Mouse (Mus musculus) midbrain, embryonic 12.5 days (tissue): Measurements from ENCODE around the gene Spg11. TPM values are rescaled to one million over a fixed set of nuclear protein-coding genes. Genes with fewer than 3 reads are reported as not detected.
A peak's percentile ranks its signal among the peaks of the same experiment; 100 is the strongest.
"Not testable (repeated sequence)": the region's sequence is repeated elsewhere in the genome, so short reads cannot be mapped to it uniquely, and the experiment has no call there.

ENCODE experiments used
- ATAC-seq: fragments of 200-750 bp; cut with Nextera tagmentation; 2 replicates; pipeline ENCODE4 v1.8.0; 2017; ENCODE audit warnings: low read depth, moderate TSS enrichment, moderate library complexity; ENCODE audit not compliant: low FRiP score
- H3K27ac ChIP-seq: fragments of 300-500 bp; sonication (generic); replicated peaks from 2 replicates; pipeline ENCODE4 v1.5.1; 2016; ENCODE audit warnings: mild to moderate bottlenecking
- H3K27me3 ChIP-seq: fragments of 300-500 bp; sonication (generic); 2 replicates; pipeline ENCODE4 v1.6.1; 2016; ENCODE audit warnings: mild to moderate bottlenecking
- H3K36me3 ChIP-seq: fragments of 300-500 bp; sonication (generic); 2 replicates; pipeline ENCODE4 v1.6.1; 2016
- H3K4me1 ChIP-seq: fragments of 300-500 bp; sonication (generic); 2 replicates; pipeline ENCODE4 v1.6.1; 2016
- H3K4me2 ChIP-seq: fragments of 300-500 bp; sonication (generic); replicated peaks from 2 replicates; pipeline ENCODE4 v1.6.1; 2016; ENCODE audit warnings: mild to moderate bottlenecking, moderate library complexity
- H3K4me3 ChIP-seq: fragments of 300-500 bp; sonication (generic); 2 replicates; pipeline ENCODE4 v1.5.1; 2016; ENCODE audit warnings: mild to moderate bottlenecking
- H3K9ac ChIP-seq: fragments of 300-500 bp; sonication (generic); replicated peaks from 2 replicates; pipeline ENCODE4 v1.6.1; 2016; ENCODE audit warnings: mild to moderate bottlenecking, moderate library complexity
- H3K9me3 ChIP-seq: fragments of 300-500 bp; sonication (generic); 2 replicates; pipeline ENCODE4 v1.6.1; 2016; ENCODE audit warnings: mild to moderate bottlenecking
- WGBS: fragments of 180-500 bp; shearing (Covaris S2); methylation state at CpG from one replicate; pipeline ENCODE4 v1.1.7; 2016; 5-methylcytosine and 5-hydroxymethylcytosine counted together
- microRNA-seq: library from miRNA; unstranded; fragments of <30 nt; microRNA quantifications from one replicate; pipeline ENCODE4, GENCODE M21; 2017
- polyA plus RNA-seq: library from polyadenylated mRNA; unstranded; fragments of >200 nt; fragmentation: Nextera tagmentation; extraction: Ambion mirVana; gene quantifications from 2 replicates; pipeline ENCODE4 v1.2.1, GENCODE M21; 2016

Gene Spg11
- polyA plus RNA-seq, 1 experiment from 2014 or later, result 16.4 TPM

DNA sequence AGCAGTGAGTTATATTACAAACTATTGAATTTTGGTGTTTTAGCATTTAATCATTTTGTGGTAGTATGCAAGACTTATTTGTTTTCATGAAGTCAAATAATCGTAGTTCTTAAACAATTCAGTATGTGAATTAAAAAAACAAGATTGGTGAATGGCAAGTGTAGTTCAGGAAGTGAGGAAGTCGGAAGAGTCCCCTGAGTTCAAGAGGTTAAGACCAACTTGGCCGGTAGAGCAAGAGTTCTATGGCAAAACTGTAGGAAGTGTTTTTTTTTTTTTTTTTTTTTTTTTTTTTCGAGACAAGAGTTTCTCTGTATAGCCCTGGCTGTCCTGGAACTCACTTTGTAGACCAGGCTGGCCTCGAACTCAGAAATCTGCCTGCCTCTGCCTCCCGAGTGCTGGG lies 86.2 kb downstream of the Spg11 start:
- peaks cover 9% of the 10 kb centered on the region; the same call in 1 of the 2 replicates for H3K36me3 ChIP-seq

DNA sequence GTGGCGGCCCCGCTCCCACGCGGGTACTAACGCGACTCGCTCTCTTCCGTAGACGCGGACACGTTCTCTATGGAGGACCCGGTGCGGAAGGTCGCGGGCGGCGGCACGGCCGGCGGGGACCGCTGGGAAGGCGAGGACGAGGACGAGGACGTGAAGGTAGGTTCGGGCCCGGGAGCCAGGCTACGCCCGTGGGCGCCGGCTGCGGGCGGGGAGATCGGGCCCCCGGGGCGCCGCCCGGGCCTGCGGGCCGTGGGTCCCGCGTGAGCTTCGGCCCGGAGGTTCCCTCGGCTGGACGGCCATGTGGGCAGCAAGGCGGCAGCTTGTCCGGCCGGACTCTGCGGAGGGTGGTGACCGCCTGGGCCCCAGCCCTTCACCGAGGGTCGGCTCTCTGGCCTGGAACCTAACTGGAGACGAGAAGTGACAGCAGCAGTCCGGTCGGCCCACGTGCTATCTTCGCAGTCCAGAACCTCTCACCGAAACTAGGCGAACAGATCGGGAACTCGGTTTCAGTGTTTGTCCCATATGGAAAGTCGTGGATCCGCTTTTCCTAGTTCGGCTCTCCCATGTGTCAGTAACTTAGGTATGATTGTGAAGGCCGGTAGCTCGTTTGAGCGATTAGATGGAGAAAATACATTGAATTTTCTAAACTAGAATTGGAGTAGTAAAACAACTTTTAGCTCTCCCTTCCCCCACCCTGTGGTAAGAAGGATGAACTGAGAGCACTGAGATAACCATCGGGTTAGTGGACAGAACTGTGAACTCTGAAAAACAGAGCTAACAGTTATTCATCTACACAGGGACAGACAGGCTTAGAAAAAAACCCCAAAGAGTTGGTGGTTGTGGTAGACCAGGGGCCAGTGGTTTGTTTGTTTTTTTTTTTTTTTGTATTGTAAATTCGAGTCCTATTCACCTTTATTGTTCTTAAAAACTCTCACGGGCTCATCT lies 89.2 kb downstream of the Spg11 start:
- Histone ChIP-seq H3K4me3 (peak overlapping the region; percentile 94), H3K4me1 (peaks cover 9% of the 10 kb centered on the region), H3K4me2 (peak overlapping the region; percentile 82), H3K9me3 (no peaks in the 10 kb centered on the region), H3K36me3 (no peaks in the 10 kb centered on the region), H3K9ac (peak overlapping the region; percentile 87), H3K27ac (peak overlapping the region; percentile 86), H3K27me3 (no peaks in the 10 kb centered on the region)
- WGBS, result 1% methylated on average over 71 of the region's 71 CpGs
- peak; percentile 76; the same call in 1 of the 2 replicates for ATAC-seq

More for the DNA sequence above, 86.2 kb downstream of the Spg11 start:
- H3K9me3 ChIP-seq, result no peaks in the 10 kb centered on the region
- H3K27ac ChIP-seq, result no peak overlapping the region
- no peak for ATAC-seq
- WGBS, result 94% methylated on average over 5 of the region's 6 CpGs
- H3K4me1 ChIP-seq, result peaks cover 9% of the 10 kb centered on the region
- no peaks in the 10 kb centered on the region for H3K27me3 ChIP-seq
- H3K9ac ChIP-seq, result no peak overlapping the region
- no peak overlapping the region for H3K4me2 ChIP-seq
- H3K4me3 ChIP-seq, result no peak overlapping the region

DNA sequence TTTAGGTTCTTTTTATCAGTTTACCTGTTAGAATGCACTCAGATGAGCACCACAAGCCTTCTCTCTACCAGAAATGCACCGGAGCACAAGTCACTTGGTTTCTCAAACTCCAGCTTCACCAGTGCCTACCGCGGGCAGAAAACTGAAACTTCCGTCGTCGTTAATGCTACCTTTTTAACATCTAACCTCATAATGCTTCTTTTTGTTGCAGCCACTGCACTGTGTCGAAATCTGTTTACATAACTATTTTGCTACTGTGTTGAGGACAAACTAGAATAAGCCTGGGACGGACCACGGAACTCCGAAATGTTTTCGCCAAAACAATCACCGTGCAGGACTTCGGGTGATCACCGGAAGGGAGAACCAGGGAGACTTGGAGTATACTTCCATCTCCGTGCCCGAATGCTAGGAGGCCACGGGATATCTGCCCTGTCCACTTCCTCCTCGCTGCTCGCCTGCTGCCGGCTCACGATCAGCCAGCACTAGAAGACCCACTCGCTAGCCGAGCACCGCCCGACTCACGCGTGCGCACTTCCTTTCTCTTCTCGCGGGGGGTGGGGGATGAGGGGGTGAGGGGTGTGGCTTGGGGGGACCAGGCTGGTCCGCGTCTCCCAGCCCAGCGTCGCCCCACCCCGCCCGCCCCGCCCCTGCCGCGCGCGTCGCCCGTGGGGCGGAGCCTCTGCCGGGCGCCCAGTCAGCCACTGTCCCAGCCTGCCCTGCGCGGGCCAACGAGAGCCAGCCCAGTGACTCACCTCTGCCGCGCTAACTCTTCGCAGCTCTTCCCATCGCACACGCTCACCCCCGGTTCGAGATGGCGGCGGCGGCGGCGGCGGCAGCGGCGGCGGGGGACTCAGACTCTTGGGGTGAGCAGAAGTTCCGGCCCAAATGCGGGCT lies 90.1 kb downstream of the Spg11 start, which contains the start of gene Eif3j1:
Eif3j1 (plus strand) TSS at position 685 of the 894 bp plus-strand sequence.
- WGBS, result under 1% methylated on average over 63 of the region's 67 CpGs
- ATAC-seq, result peak; percentile 100
- H3K4me2 ChIP-seq, result peak within 1 kb of the TSS; percentile 82

DNA sequence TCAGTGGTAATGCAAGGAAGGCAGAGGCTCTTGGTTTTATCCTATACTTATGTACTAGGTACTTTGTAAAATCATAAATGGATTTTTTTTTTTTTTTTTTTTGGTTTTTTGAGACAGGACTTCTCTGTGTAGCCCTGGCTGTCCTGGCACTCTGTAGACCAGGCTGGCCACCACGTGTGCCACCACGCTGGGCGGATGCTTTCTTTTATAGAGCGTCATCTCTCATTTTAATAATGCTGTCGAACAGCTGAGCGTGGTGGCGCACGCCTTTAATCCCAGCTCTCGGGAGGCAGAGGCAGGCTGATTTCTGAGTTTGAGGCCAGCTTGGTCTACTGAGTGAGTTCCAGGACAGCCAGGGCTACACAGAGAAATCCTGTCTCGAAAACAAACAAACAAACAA lies 91.1 kb downstream of the Spg11 start:
- not testable (repeated sequence) for H3K27me3 ChIP-seq, H3K27ac ChIP-seq, H3K9me3 ChIP-seq, H3K4me3 ChIP-seq, H3K36me3 ChIP-seq, H3K4me1 ChIP-seq, H3K9ac ChIP-seq, ATAC-seq
- H3K4me2 ChIP-seq, result peak overlapping the region; percentile 82; the same call in 1 of the 2 replicates
- 93% methylated on average over 10 of the region's 10 CpGs for WGBS

More for the DNA sequence above, 90.1 kb downstream of the Spg11 start, which contains the start of gene Eif3j1:
- Histone ChIP-seq H3K36me3 (no peaks in the 10 kb centered on the region), H3K27ac (peak within 1 kb of the TSS; percentile 86), H3K27me3 (no peaks in the 10 kb centered on the region), H3K4me3 (peak within 1 kb of the TSS; percentile 94), H3K9me3 (no peaks in the 10 kb centered on the region), H3K9ac (peak within 1 kb of the TSS; percentile 87), H3K4me1 (peaks cover 9% of the 10 kb centered on the region)

DNA sequence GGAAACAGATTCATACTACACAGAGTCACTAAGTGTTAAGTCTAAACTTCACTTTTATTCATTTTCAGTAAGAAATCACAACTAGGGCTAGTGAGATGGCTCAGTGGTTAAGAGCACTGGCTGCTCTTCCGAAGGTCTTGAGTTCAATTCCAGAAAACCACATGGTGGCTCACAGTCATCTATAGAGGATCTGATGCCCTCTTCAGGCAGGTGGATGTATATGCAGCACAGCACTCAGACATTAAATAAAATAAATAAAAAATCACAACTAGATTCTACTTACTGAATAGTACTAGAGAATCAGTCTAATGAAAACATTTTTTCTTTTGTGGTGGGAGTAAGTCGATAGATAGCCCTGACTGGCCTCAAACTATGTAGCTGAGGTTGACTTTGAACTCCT lies 95.9 kb downstream of the Spg11 start:
- 0 out of 2 replicates have a peak, but pooled peaks cover 2% of the 10 kb centered on the region for H3K4me1 ChIP-seq
- no peak overlapping the region for H3K27ac ChIP-seq
- WGBS, result 75% methylated on average over 2 of the region's 2 CpGs
- H3K9ac ChIP-seq, result no peak overlapping the region
- no peaks in the 10 kb centered on the region for H3K36me3 ChIP-seq
- H3K4me2 ChIP-seq, result no peak overlapping the region
- H3K27me3 ChIP-seq, result no peaks in the 10 kb centered on the region
- no peak overlapping the region for H3K4me3 ChIP-seq
- H3K9me3 ChIP-seq, result no peaks in the 10 kb centered on the region
- no peak for ATAC-seq

DNA sequence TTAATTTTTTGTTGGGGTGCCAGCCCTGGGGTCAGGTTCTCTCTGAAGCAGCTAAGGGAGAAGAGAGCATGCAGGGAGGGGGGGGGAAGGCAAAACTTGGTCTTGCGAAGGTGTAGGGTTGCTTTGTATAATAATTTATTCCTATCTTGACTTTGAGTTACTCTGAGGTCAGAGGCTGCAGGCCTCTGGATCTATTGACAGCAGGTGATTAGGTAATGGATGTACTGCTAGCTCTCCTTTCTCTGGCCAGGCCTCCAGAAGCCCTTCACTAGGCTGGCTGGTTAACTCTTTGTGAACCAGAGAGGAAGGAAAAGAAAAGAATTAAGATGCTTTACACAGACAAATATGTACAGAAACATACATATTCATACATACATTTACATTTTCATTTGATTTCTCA lies 99.5 kb downstream of the Spg11 start:
- H3K4me2 ChIP-seq, result no peak overlapping the region
- no peaks in the 10 kb centered on the region for H3K9me3 ChIP-seq
- H3K4me3 ChIP-seq, result no peak overlapping the region
- no peak for ATAC-seq
- H3K4me1 ChIP-seq, result 0 out of 2 replicates have a peak, but pooled peaks cover 2% of the 10 kb centered on the region
- no peaks in the 10 kb centered on the region for H3K27me3 ChIP-seq
- WGBS, result 62% methylated on average over 1 of the region's 1 CpGs
- H3K27ac ChIP-seq, result no peak overlapping the region
- 0 out of 2 replicates have a peak, but pooled peaks cover 4% of the 10 kb centered on the region for H3K36me3 ChIP-seq
- H3K9ac ChIP-seq, result no peak overlapping the region

DNA sequence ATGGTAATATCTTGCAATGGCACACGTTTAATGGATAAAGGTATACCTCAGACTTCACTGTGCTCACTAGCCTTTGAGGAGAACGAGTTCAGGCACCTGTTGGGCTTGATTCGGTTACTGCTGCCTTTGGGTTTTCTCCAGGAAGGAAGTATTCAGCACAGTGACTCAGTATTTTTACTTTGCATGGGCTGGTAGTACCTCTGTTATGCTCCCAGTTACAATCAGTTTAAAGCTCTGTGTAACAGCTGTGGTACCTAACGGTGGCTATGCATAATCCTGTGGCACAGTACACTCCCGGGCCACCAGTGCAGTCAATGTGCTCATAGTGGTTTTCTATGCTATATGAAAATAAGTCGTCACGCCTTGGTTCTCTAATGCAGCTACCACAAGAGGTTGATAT lies 106.7 kb downstream of the Spg11 start:
- Histone ChIP-seq H3K4me1 (no peaks in the 10 kb centered on the region), H3K9ac (no peak overlapping the region), H3K27me3 (no peaks in the 10 kb centered on the region), H3K4me2 (no peak overlapping the region), H3K36me3 (peaks cover 36% of the 10 kb centered on the region), H3K9me3 (no peaks in the 10 kb centered on the region), H3K4me3 (no peak overlapping the region), H3K27ac (no peak overlapping the region)
- 92% methylated on average over 7 of the region's 7 CpGs for WGBS
- no peak for ATAC-seq

DNA sequence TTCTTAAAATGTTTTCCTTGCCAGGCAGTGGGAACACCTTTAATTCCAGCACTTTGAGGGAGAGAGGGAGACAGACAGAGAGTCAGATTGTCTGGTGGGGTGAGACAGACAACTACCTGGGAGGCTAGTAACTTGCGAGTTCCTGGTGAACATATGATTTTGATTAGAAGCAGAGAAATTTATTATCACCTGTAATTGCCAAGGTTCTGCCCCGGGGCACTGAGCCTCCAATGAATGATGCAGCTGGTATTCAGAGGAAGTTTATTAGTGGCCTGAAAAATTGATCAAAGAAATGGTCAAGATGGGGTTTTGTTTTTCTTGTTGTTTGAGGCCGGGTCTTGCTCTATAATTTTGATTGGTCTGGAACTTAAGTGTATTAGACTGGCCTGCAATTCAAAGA lies 109.4 kb downstream of the Spg11 start:
- Histone ChIP-seq H3K36me3 (peaks cover 51% of the 10 kb centered on the region), H3K4me2 (no peak overlapping the region), H3K27ac (no peak overlapping the region), H3K27me3 (no peaks in the 10 kb centered on the region), H3K9ac (no peak overlapping the region), H3K4me3 (no peak overlapping the region), H3K4me1 (no peaks in the 10 kb centered on the region), H3K9me3 (no peaks in the 10 kb centered on the region)
- no peak for ATAC-seq
- 95% methylated on average over 3 of the region's 3 CpGs for WGBS

Small RNA genes within 50 kb of the gene (microRNA-seq; reads per million reads assigned to microRNA genes)
- gene Gm47314, result not detected

Other genes with a start within 250 kb of the Spg11 start
- 53.2 and 62.8 TPM in 2 replicates for gene Ctdspl2, start 162.4 kb downstream of the Spg11 start, polyA plus RNA-seq
- gene Mageb3, start 162.3 kb downstream of the Spg11 start, polyA plus RNA-seq, result 0.29 and 0.63 TPM in 2 replicates
- gene Eif3j1, start 89.8 kb downstream of the Spg11 start, polyA plus RNA-seq, result 12.6 and 15.0 TPM in 2 replicates
- 107 and 122 TPM in 2 replicates for gene B2m, start 29.3 kb upstream of the Spg11 start, polyA plus RNA-seq
- not detected in 2 replicates for gene Trim69, start 42.3 kb upstream of the Spg11 start, polyA plus RNA-seq
- gene Patl2, start 67.8 kb upstream of the Spg11 start, polyA plus RNA-seq, result not detected in 2 replicates
- gene Terb2, start 67.9 kb upstream of the Spg11 start, polyA plus RNA-seq, result not detected in 2 replicates
- 24.6 and 25.3 TPM in 2 replicates for gene Sord, start 116.4 kb upstream of the Spg11 start, polyA plus RNA-seq
- gene Duox2, start 180.1 kb upstream of the Spg11 start, polyA plus RNA-seq, result not detected in 2 replicates
- gene Duoxa2, start 180.5 kb upstream of the Spg11 start, polyA plus RNA-seq, result not detected in 2 replicates
- 0.43 and 0.64 TPM in 2 replicates for gene Duoxa1, start 195.3 kb upstream of the Spg11 start, polyA plus RNA-seq
- 0.12 and 0.18 TPM in 2 replicates for gene Duox1, start 197.3 kb upstream of the Spg11 start, polyA plus RNA-seq